Mouse (Mus musculus) megakaryocyte, embryonic 14.5 days (primary cell): ENCODE measurements around the gene Derl2. TPM values are rescaled to one million over a fixed set of nuclear protein-coding genes. Genes with fewer than 3 reads are reported as not detected.

Source experiments
- H3K27me3 ChIP-seq: replicated peaks from 2 replicates; pipeline ENCODE3; 2012; ENCODE audit warnings: inconsistent platforms
- H3K36me3 ChIP-seq: replicated peaks from 2 replicates; pipeline ENCODE3; 2012; ENCODE audit warnings: low read length, inconsistent platforms, mixed read lengths
- H3K4me1 ChIP-seq: 2 replicates; pipeline ENCODE4 v1.6.1; 2012; ENCODE audit warnings: inconsistent platforms
- H3K4me3 ChIP-seq: replicated peaks from 2 replicates; pipeline ENCODE3; 2012; ENCODE audit warnings: moderate library complexity, mild to moderate bottlenecking, inconsistent platforms
- H3K9me3 ChIP-seq: 2 replicates; pipeline ENCODE4 v1.6.1; 2012; ENCODE audit warnings: inconsistent platforms
- FLI1 ChIP-seq: IDR thresholded peaks from 2 replicates; pipeline ENCODE4 v1.6.1; 2012; ENCODE audit warnings: low read length, inconsistent platforms, mixed read lengths
- GATA1 ChIP-seq: IDR thresholded peaks from 3 replicates; pipeline ENCODE4 v1.6.1; 2012; ENCODE audit warnings: mixed read lengths, low read length, inconsistent platforms, borderline replicate concordance
- polyA plus RNA-seq: library from polyadenylated mRNA; stranded (reverse); fragments of >175 nt; gene quantifications from 2 replicates; pipeline ENCODE4 v1.2.3, GENCODE M21; 2012; ENCODE audit warnings: low replicate concordance; ENCODE audit not compliant: insufficient read depth

Gene Derl2
- polyA plus RNA-seq, 1 experiment, result 28.6 TPM

GRCm38 (mm10) chr11:70982557-70983228 is 36.9 kb downstream of the Derl2 start, which contains the start of gene C1qbp:
TSS of gene C1qbp (minus strand) at chr11:70983026.
- Histone ChIP-seq H3K27me3 (no peaks in the 10 kb centered on the region), H3K9me3 (no peaks in the 10 kb centered on the region), H3K4me1 (peaks cover 48% of the 10 kb centered on the region), H3K4me3 (peak within 1 kb of the TSS; percentile 98), H3K36me3 (peaks cover 77% of the 10 kb centered on the region)
- TF ChIP-seq GATA1, result no peak
- TF ChIP-seq FLI1, result no peak

GRCm38 (mm10) chr11:70982030-70982429 is 37.6 kb downstream of the Derl2 start:
- no peaks in the 10 kb centered on the region for H3K27me3 ChIP-seq
- peaks cover 77% of the 10 kb centered on the region for H3K36me3 ChIP-seq
- TF ChIP-seq FLI1 (no peak), GATA1 (no peak)
- peak overlapping the region; percentile 98 for H3K4me3 ChIP-seq
- H3K4me1 ChIP-seq, result peaks cover 46% of the 10 kb centered on the region
- no peaks in the 10 kb centered on the region for H3K9me3 ChIP-seq

- peaks cover 77% of the 10 kb centered on the region for H3K36me3 ChIP-seq
Observed at GRCm38 (mm10) chr11:70980751-70981510, 38.7 kb downstream of the Derl2 start.

GRCm38 (mm10) chr11:70980232-70980631 is 39.4 kb downstream of the Derl2 start:
- Histone ChIP-seq H3K9me3 (no peaks in the 10 kb centered on the region), H3K27me3 (no peaks in the 10 kb centered on the region), H3K4me3 (no peak overlapping the region), H3K36me3 (peaks cover 77% of the 10 kb centered on the region), H3K4me1 (peaks cover 40% of the 10 kb centered on the region)
- TF ChIP-seq GATA1 (no peak), FLI1 (no peak)

More at GRCm38 (mm10) chr11:70980751-70981510, 38.7 kb downstream of the Derl2 start:
- H3K4me3 ChIP-seq, result peak overlapping the region; percentile 44
- peaks cover 38% of the 10 kb centered on the region for H3K4me1 ChIP-seq
- TF ChIP-seq GATA1 (no peak), FLI1 (no peak)
- no peaks in the 10 kb centered on the region for H3K27me3 ChIP-seq
- no peaks in the 10 kb centered on the region for H3K9me3 ChIP-seq

- H3K27me3 ChIP-seq, result no peaks in the 10 kb centered on the region
- H3K4me3 ChIP-seq, result no peak overlapping the region
- H3K36me3 ChIP-seq, result peaks cover 93% of the 10 kb centered on the region
- no peak for TF ChIP-seq GATA1
- no peak for TF ChIP-seq FLI1
- H3K9me3 ChIP-seq, result no peaks in the 10 kb centered on the region
- H3K4me1 ChIP-seq, result peaks cover 47% of the 10 kb centered on the region
Observed at GRCm38 (mm10) chr11:70977293-70977692, 42.3 kb downstream of the Derl2 start.

- Histone ChIP-seq H3K27me3 (no peaks in the 10 kb centered on the region), H3K36me3 (peaks cover 91% of the 10 kb centered on the region), H3K4me1 (peaks cover 42% of the 10 kb centered on the region), H3K4me3 (no peak overlapping the region), H3K9me3 (no peaks in the 10 kb centered on the region)
- TF ChIP-seq GATA1 (no peak), FLI1 (no peak)
Observed at GRCm38 (mm10) chr11:70975193-70975592, 44.4 kb downstream of the Derl2 start.

- Histone ChIP-seq H3K4me1 (peaks cover 38% of the 10 kb centered on the region), H3K36me3 (peaks cover 79% of the 10 kb centered on the region), H3K27me3 (no peaks in the 10 kb centered on the region), H3K4me3 (no peak overlapping the region), H3K9me3 (no peaks in the 10 kb centered on the region)
- TF ChIP-seq FLI1 (no peak), GATA1 (no peak)
Observed at GRCm38 (mm10) chr11:70973947-70974346, 45.7 kb downstream of the Derl2 start.

- peaks cover 70% of the 10 kb centered on the region for H3K36me3 ChIP-seq
Observed at GRCm38 (mm10) chr11:70972586-70972985, 47.1 kb downstream of the Derl2 start.

GRCm38 (mm10) chr11:70970560-70971540 is 48.8 kb downstream of the Derl2 start:
- Histone ChIP-seq H3K9me3 (no peaks in the 10 kb centered on the region), H3K4me1 (peaks cover 42% of the 10 kb centered on the region), H3K27me3 (no peaks in the 10 kb centered on the region), H3K4me3 (peak overlapping the region; percentile 91), H3K36me3 (peaks cover 64% of the 10 kb centered on the region)
- TF ChIP-seq FLI1, result no peak
- no peak for TF ChIP-seq GATA1

More at GRCm38 (mm10) chr11:70972586-70972985, 47.1 kb downstream of the Derl2 start:
- Histone ChIP-seq H3K27me3 (no peaks in the 10 kb centered on the region), H3K4me1 (peaks cover 40% of the 10 kb centered on the region), H3K9me3 (no peaks in the 10 kb centered on the region), H3K4me3 (no peak overlapping the region)
- TF ChIP-seq GATA1 (no peak), FLI1 (no peak)
